Mouse (Mus musculus) limb, embryonic 14.5 days (tissue): ENCODE data around the gene Tmem270. TPM values are rescaled to one million over a fixed set of nuclear protein-coding genes. Genes with fewer than 3 reads are reported as not detected.

ENCODE experiments used
- ATAC-seq: fragments of 200-750 bp; cut with Nextera tagmentation; 2 replicates; pipeline ENCODE4 v1.8.0; 2017; ENCODE audit warnings: low read depth, moderate number of reproducible peaks, moderate TSS enrichment; ENCODE audit not compliant: low FRiP score
- DNase-seq: peaks from one replicate; pipeline ENCODE4 v3.0.0-alpha.2; 2015; ENCODE audit warnings: low spot score
- H3K27ac ChIP-seq: fragments of 300-500 bp; sonication (generic); replicated peaks from 2 replicates; pipeline ENCODE4 v1.5.1; 2014; ENCODE audit warnings: low read depth, mild to moderate bottlenecking, low read length, moderate library complexity, mixed read lengths
- H3K27me3 ChIP-seq: fragments of 300-500 bp; sonication (generic); 2 replicates; pipeline ENCODE4 v1.6.1; 2014; ENCODE audit warnings: low read length, mixed read lengths; ENCODE audit not compliant: control insufficient read depth, insufficient read depth
- H3K36me3 ChIP-seq: fragments of 300-500 bp; sonication (generic); 2 replicates; pipeline ENCODE4 v1.6.1; 2014; ENCODE audit warnings: mild to moderate bottlenecking, low read length, moderate library complexity, mixed read lengths; ENCODE audit not compliant: control insufficient read depth, insufficient read depth
- H3K4me1 ChIP-seq: fragments of 300-500 bp; sonication (generic); 2 replicates; pipeline ENCODE4 v1.6.1; 2014; ENCODE audit warnings: antibody characterized with exemption, low read length, mixed read lengths; ENCODE audit not compliant: control insufficient read depth, insufficient read depth
- H3K4me2 ChIP-seq: fragments of 300-500 bp; sonication (generic); replicated peaks from 2 replicates; pipeline ENCODE4 v1.6.1; 2014; ENCODE audit warnings: low read depth, mild to moderate bottlenecking, low read length, moderate library complexity; ENCODE audit not compliant: severe bottlenecking
- H3K4me3 ChIP-seq: fragments of 300-500 bp; sonication (generic); replicated peaks from 2 replicates; pipeline ENCODE4 v1.5.1; 2014; ENCODE audit warnings: low read length
- H3K9ac ChIP-seq: fragments of 300-500 bp; sonication (generic); 2 replicates; pipeline ENCODE4 v1.6.1; 2014; ENCODE audit warnings: mild to moderate bottlenecking, low read depth, low read length, moderate library complexity; ENCODE audit not compliant: severe bottlenecking
- H3K9me3 ChIP-seq: fragments of 300-500 bp; sonication (generic); 2 replicates; pipeline ENCODE4 v1.6.1; 2016; ENCODE audit warnings: low read length; ENCODE audit not compliant: control insufficient read depth
- POLR2A ChIP-seq: fragments of 200-500 bp; IDR thresholded peaks from 2 replicates; pipeline ENCODE4 v1.8.0; 2012; ENCODE audit warnings: inconsistent platforms, mild to moderate bottlenecking, moderate library complexity, borderline replicate concordance; ENCODE audit not compliant: insufficient read depth, insufficient read length; ENCODE audit errors: extremely low read depth
- WGBS: fragments of 180-500 bp; shearing (Covaris S2); extraction: QIAGEN DNeasy Blood & Tissue Kit; methylation state at CpG from one replicate; pipeline ENCODE4 v1.1.7; 2014; 5-methylcytosine and 5-hydroxymethylcytosine counted together
- polyA plus RNA-seq, 2 experiments: library from polyadenylated mRNA; depleted of rRNA in 1 of 2; stranded (reverse) in 1 of 2; unstranded in 1 of 2; fragments of >200 nt; fragmentation: Nextera tagmentation in 1 of 2; extraction: Ambion mirVana in 1 of 2; gene quantifications; 2 replicates each; pipeline versions ENCODE4 v1.2.1 to v1.2.3; 2012 to 2014

The Tmem270 gene
- polyA plus RNA-seq (2012; rRNA removed) (not detected in 2 replicates), polyA plus RNA-seq (2014; fragmentation: Nextera tagmentation; extraction: Ambion mirVana) (not detected in 2 replicates)

DNA sequence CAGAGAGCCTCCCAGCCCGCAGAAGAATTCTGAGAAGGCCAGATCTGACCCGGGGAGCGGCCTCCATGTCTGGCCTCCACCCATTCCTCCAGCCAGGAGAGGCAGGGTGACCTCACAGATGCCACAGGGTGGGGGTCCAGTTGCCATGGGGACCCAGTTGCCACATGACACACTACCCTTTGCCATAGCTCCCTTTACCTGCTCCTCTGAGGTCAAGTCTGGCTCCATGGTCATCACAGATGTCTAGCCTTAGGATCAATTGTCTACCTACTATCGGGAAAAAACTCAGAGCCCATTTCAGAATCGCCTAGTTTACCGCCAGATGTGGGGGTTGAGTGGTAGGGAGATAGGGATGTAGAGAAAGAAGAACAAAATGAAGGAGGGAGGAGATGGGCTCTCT lies at the start of gene Tmem270:
Gene Tmem270 (minus strand): TSS at position 101 of the 400 bp plus-strand sequence.
- H3K9ac ChIP-seq: no peak within 1 kb of the TSS; the same call in 1 of the 2 replicates
- no peaks in the 10 kb centered on the region for H3K36me3 ChIP-seq
- TF ChIP-seq POLR2A: no peak
- no peak within 1 kb of the TSS for H3K4me3 ChIP-seq
- no peaks in the 10 kb centered on the region for H3K27me3 ChIP-seq
- H3K9me3 ChIP-seq: no peaks in the 10 kb centered on the region
- H3K4me1 ChIP-seq: peaks cover under 1% of the 10 kb centered on the region; the same call in 1 of the 2 replicates
- H3K4me2 ChIP-seq: no peak within 1 kb of the TSS
- no peak within 1 kb of the TSS for H3K27ac ChIP-seq
- DNase-seq (no peak), ATAC-seq (no peak)
- 76% methylated on average over 6 of the region's 6 CpGs for WGBS

DNA sequence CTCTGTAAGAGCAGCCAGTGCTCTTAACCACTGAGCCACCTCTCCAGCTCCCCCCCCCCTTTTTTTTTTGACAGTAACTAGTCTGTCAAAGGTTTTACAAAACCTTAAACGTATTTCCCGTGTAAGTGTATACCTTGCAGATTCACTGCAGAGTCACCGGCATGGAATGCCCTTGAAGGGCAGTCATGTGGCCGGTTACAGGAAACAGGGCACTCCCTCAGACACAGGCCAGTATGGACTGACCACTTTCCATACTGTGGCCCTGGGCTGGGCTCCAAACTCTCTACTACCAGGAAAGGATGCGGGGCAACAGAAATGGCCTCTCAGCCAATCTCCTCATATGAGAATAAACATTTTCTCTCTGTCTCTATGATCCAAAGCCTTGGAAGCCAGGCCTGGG lies 49.0 kb upstream of the Tmem270 start:
- H3K9ac ChIP-seq: no peak overlapping the region
- peaks cover 7% of the 10 kb centered on the region for H3K4me1 ChIP-seq
- no peak for TF ChIP-seq POLR2A
- no peak overlapping the region for H3K27ac ChIP-seq
- H3K4me2 ChIP-seq: no peak overlapping the region
- DNase-seq (no peak), ATAC-seq (no peak)
- no peaks in the 10 kb centered on the region for H3K27me3 ChIP-seq
- no peaks in the 10 kb centered on the region for H3K9me3 ChIP-seq
- H3K4me3 ChIP-seq: no peak overlapping the region
- no peaks in the 10 kb centered on the region for H3K36me3 ChIP-seq
- 79% methylated on average over 5 of the region's 5 CpGs for WGBS

DNA sequence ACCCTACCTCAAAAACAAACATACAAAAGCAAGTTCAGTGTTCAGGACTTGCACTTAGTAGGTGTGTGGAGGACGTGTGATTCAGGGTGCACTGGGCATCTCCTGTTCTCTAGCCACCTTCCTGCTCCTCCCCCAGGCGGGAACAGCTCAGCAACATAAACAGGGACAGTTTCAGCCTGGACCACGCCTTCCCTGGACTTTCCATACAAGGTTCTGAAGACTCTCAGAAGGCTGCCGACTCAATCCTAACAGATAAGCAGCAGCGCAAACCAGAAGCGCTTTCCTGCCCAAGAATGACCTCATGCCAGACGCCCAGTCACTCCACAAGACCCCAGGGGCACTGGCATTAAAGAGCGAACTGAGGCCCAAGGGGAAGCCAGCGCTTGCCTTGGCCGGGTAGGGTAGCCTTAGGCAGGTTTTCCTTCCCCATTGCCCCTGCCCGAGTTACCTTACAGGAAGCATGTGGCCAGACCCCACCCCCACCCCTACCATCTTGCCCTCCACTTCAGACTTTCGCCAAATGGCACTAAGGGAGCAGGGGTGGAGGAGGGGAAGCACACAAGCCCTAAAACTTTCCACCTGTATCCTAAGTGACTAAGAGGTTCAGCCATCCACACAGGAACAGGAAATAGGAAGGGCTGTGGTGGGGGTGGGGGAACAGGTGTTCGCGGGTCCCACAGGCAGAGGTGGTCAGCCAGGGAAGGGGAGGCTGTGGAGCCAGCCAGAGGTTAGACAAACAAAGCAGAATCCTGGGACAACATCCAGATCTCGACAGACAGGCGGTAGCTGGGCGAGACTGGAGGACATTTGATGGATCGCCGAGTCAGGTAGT lies 44.7 kb upstream of the Tmem270 start:
- TF ChIP-seq POLR2A: no peak
- no peak for DNase-seq
- H3K27ac ChIP-seq: no peak overlapping the region

DNA sequence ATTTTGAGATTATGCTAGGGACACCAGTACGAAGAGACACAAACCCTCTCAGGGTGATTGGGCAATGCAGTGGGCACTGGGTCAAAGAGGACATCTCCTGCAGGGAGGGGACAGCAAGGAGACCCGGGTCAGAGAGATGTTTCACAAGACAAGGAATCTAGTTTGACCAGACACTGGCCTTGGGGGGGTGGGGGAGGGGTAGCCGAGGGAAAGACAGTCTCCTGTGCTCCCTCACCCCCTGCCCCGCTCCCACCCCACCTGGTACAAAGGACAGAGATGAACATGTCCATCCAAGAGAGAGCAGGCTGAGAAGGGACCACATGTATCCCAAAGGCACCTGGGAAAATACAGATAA lies 41.5 kb upstream of the Tmem270 start:
- no peak for DNase-seq
- ATAC-seq: no peak
- Histone ChIP-seq H3K36me3 (no peaks in the 10 kb centered on the region), H3K4me2 (no peak overlapping the region), H3K4me1 (peaks cover 15% of the 10 kb centered on the region), H3K9me3 (no peaks in the 10 kb centered on the region), H3K27ac (no peak overlapping the region), H3K27me3 (peaks cover 24% of the 10 kb centered on the region; the same call in 1 of the 2 replicates), H3K9ac (no peak overlapping the region), H3K4me3 (no peak overlapping the region)
- no peak for TF ChIP-seq POLR2A
- 67% methylated on average over 4 of the region's 4 CpGs for WGBS

More for the DNA sequence above, 44.7 kb upstream of the Tmem270 start:
- no peaks in the 10 kb centered on the region for H3K9me3 ChIP-seq
- H3K27me3 ChIP-seq: peaks cover 12% of the 10 kb centered on the region; the same call in 1 of the 2 replicates
- H3K9ac ChIP-seq: no peak overlapping the region
- peak overlapping the region; percentile 0 for H3K4me2 ChIP-seq
- 16% methylated on average over 19 of the region's 19 CpGs for WGBS
- H3K4me3 ChIP-seq: no peak overlapping the region
- ATAC-seq: peak; percentile 26; the same call in 1 of the 2 replicates
- H3K36me3 ChIP-seq: no peaks in the 10 kb centered on the region
- peaks cover 15% of the 10 kb centered on the region for H3K4me1 ChIP-seq

DNA sequence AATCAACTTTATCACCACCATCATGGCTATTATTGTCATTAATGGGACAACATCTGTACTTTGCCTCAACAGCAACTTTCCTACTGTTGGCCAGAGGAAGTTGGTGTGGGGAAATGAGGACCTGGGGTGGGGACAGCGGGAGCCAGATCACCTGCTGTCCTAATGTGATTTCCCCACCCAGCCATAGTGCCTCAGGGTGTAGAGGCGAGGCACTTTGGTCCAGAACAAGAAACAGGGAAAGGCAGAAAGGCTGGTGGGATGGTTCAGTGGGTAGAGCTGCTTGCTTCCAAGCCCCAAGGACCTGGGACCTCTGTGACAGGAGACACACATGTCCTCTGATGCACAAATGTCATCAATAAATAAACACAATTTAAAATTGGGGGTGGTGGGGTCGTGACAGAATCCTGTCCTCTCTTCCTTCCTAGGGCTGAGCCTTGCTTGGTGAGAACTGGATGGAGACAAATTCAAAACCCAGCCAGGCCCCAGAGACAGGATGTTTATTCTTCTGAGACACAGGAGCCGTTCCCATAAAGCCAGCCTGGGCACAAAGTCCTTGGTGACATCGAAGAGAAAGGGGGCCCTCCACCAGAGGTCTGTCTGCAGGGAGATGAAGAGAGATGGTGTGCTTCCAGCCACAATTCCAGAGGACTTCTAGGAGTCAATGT lies 41.0 kb upstream of the Tmem270 start:
- no peak overlapping the region for H3K27ac ChIP-seq

More for the DNA sequence above, 41.0 kb upstream of the Tmem270 start:
- H3K27me3 ChIP-seq: peaks cover 24% of the 10 kb centered on the region; the same call in 1 of the 2 replicates
- H3K4me2 ChIP-seq: no peak overlapping the region
- no peak overlapping the region for H3K9ac ChIP-seq
- H3K9me3 ChIP-seq: no peaks in the 10 kb centered on the region
- ATAC-seq: no peak
- H3K4me1 ChIP-seq: peaks cover 15% of the 10 kb centered on the region
- DNase-seq: no peak
- no peak for TF ChIP-seq POLR2A
- WGBS: 41% methylated on average over 5 of the region's 5 CpGs
- H3K36me3 ChIP-seq: no peaks in the 10 kb centered on the region
- no peak overlapping the region for H3K4me3 ChIP-seq
